Mouse (Mus musculus) left cerebral cortex, postnatal 4 days (tissue): ENCODE results near the gene Srl. TPM values are rescaled to one million over a fixed set of nuclear protein-coding genes. Genes with fewer than 3 reads are reported as not detected.

Experiments used
- DNase-seq: peaks from one replicate; pipeline ENCODE4 v3.0.0-alpha.2; 2022
- intact Hi-C: fragments of 180-260 bp; cut with DNase I; formaldehyde crosslinking; loops from one replicate; pipeline ENCODE4 v1.15.1; 2025
- total RNA-seq, 2 experiments: library from RNA; stranded (reverse); gene quantifications; 2 replicates each; pipeline ENCODE4 v1.2.3; 2021

Srl gene
- total RNA-seq, 2 experiments from 2014 or later, result 34.2 to 41.4 TPM

DNA sequence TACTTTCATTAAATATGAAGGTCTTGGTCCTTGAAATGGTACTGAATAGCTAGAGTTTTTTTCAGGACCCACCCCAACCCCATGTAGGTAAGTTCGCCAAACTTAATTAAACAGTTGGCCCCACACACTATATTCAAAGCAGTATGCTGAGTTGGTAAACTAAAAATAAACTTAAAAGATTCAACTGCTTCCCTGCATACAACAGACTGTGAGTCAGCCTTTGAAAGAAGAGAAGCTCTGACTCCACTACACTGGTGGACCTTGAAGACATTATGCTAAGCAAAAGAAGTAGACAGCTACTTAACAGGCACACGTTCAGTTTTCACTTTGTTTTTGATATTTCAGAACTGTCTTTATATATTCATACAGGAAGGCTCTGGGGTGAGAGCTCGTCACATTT is 110.6 kb downstream of the Srl start:
- no peak for DNase-seq
- intact Hi-C loops, result no loop called here

DNA sequence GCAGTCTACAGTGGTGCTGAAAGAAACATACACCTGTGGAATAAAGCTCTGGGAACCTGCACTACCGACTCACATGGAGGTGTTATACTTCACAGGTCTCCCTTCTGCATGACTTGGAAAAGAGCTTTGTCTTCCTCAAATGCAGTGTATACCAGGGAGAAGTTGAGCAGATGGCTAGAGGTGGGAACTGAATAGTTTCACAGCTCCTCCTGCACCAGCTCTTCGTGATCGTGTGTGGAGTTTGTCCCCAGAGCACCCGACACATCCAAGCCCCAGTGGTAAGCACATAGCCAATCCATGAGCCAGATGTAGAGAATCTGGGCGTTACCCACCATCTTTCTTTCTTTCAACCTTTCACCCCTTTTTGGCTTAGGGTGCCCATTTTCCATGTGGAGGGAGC is 111.4 kb downstream of the Srl start:
- no peak for DNase-seq
- intact Hi-C loops, result no loop called here

Other genes starting within 250 kb of the Srl start
- 10 to 100 TPM; 21.1 to 22.3 TPM for gene Adcy9, start 121.3 kb downstream of the Srl start, total RNA-seq
- 10 to 100 TPM; 13.0 to 13.4 TPM for gene Tfap4, start 18.0 kb upstream of the Srl start, total RNA-seq
- 10 to 100 TPM; 29.0 to 32.8 TPM for gene Glis2, start 52.9 kb upstream of the Srl start, total RNA-seq
- 10 to 100 TPM; 76.7 to 85.7 TPM for gene Pam16, start 83.2 kb upstream of the Srl start, total RNA-seq
- gene Vasn, start 98.1 kb upstream of the Srl start, total RNA-seq, result 1 to 10 TPM; 2.6 to 3.2 TPM
- gene Dnaja3, start 98.2 kb upstream of the Srl start, total RNA-seq, result 10 to 100 TPM; 40.0 to 40.2 TPM
- gene Coro7, start 138.0 kb upstream of the Srl start, total RNA-seq, result 100 to 1,000 TPM in 1 of 2 experiments, 10 to 100 TPM in 1; 99.4 to 104 TPM
- 10 to 100 TPM; 26.6 to 28.8 TPM for gene Nmral1, start 177.5 kb upstream of the Srl start, total RNA-seq
- gene Hmox2, start 184.5 kb upstream of the Srl start, total RNA-seq, result 10 to 100 TPM; 70.2 to 70.8 TPM
- gene Cdip1, start 248.5 kb upstream of the Srl start, total RNA-seq, result 10 to 100 TPM; 89.0 to 93.5 TPM